Mouse (Mus musculus) ES-E14 (cell line): ENCODE data around the gene Dip2b.

ENCODE experiments used
- CHD2 ChIP-seq: IDR thresholded peaks from 2 replicates; pipeline ENCODE4 v1.6.1; 2014; ENCODE audit warnings: mild to moderate bottlenecking, low read depth, low read length, inconsistent platforms
- MAFK ChIP-seq: IDR thresholded peaks from 2 replicates; pipeline ENCODE4 v1.6.1; 2014; ENCODE audit warnings: mild to moderate bottlenecking, low read depth, low read length, inconsistent platforms; ENCODE audit not compliant: insufficient read depth
- ZNF384 ChIP-seq: IDR thresholded peaks from 2 replicates; pipeline ENCODE4 v1.6.1; 2012; ENCODE audit warnings: low read depth, low read length, inconsistent platforms

DNA sequence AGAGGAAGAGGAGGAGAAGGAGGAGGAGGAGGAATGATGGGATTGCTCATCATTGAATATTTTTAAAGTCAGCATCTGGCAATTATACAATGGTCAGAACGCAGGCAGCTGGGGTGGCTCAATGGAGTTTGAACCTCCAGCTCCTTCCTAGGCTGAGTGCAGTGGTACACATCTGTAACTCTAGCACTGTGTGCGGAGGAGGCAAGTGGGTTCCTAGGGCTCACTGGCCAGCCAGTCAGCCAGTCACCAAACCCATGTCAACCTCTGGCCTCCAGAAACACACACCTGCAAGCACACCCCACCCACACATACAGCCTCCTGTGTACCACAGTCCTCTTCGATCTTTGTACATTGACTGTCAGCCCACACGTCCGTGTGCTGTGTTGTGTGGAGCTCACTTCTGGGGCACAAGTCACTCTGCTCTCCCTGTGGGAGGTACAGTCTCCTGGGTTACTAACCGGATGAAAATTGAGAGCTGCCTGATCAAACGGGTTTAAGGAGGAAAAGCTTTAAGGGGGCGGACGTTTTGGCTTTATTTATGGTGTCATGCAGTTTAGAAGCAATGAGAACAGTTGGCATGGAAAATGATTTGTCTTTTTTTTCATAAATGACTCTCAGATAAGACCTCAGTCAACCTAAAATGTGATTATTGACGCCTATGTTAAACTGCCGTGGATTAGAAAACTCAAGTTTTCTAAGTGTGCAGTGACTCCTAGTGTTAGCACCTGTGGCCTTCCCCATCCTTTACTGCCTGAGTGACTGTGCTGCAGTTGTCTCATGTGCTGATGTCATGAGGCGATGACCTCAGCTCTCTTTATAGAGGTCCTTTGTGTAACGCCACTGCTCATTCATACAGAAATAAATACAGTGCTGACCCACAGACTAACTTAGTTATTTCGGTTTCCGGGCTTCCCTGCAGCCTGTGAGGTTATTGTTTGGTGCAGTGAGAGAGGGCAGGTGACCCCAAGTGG is 106.7 kb downstream of the Dip2b start:
- TF ChIP-seq ZNF384 (no peak), MAFK (no peak), CHD2 (no peak)
